Mouse (Mus musculus) telencephalon, adult 2 months (tissue): ENCODE measurements around the gene Smco3.

Experiments used
- DNase-seq: peaks from one replicate; pipeline ENCODE4 v3.0.0-alpha.2; 2011; ENCODE audit warnings: low read depth, low spot score

Gene Smco3

GRCm38 (mm10) chr6:136847267-136847666 lies 12.0 kb upstream of the Smco3 start:
- DNase-seq, result no peak

- DNase-seq, result peak; percentile 44
These were observed 10.6 kb upstream of the Smco3 start for GRCm38 (mm10) chr6:136845706-136846480.

DNA sequence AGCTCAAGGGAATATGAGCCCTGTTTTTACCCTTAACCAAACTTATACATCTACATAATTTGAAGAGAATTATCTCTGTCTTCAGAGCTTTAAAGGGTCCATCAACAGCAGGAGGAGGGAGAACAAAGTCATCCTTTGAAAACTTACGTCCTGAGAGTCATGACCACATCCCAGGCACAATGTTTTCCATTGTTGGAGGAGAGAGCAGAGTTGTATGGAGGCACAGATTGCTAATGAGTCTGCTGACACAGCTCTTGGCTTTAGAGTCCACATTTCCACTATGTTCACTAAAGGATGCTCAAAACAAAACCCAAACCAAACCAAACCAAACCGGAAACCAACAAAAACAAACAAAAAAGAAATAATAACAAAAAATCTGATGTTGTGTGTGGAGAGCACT lies 9.7 kb upstream of the Smco3 start:
- DNase-seq, result peak; percentile 57

DNA sequence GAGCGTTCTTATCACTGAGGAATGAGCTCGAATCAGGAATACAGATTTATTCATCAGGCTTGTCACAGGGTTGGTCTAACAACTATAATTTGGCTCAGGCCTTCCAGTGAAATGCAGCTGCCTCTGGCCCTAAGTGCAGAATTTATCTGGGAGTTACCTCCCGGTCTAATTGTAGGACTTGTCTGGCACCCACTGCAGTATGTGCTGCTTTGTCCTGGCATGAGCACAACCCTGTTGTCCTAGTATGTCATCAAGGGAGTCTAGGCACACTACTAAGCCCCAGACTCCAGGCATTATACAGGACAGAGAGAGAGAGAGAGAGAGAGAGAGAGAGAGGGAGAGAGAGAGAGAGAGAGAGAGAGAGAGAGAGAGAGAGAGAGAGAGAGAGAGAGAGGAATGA lies 2.1 kb upstream of the Smco3 start:
- no peak for DNase-seq

DNA sequence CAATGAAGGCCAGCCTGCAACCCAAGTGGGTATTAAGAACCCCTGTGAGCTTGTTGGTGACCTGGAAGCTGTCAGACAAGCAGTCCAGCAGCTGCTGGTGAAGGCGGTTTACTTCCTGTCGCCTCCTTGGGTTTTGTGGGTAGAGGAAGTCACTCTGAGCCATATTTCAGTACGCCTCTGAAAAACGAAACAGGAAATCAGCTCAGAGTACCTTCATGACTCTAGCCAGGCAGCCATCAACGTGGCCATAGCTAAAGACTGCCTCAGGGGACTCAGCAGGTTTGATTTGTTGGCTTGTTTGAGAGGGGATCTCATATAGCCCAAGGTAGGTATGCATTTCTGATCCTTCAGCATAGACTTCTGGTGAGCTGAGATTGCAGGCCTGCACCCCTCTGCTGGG lies 3.5 kb downstream of the Smco3 start:
- no peak for DNase-seq

DNA sequence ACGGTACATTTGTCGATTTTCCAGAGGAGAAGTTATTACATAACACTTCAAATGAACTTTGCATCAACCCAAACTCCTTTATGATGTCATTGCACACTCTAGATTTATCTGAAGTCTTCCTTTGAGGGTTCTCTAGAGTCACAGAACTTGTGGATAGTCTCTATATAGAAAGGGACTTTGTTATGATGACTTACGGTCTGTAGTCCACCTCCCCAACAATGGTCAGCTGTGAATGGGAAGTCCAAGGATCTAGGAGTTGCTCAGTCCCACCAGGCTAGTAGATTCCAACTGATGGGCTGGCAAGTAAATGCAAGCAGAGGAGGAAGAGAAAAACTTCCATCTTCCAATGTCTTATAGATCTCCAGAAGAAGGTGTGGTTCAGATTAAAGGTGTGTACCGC lies 6.6 kb downstream of the Smco3 start:
- no peak for DNase-seq

DNA sequence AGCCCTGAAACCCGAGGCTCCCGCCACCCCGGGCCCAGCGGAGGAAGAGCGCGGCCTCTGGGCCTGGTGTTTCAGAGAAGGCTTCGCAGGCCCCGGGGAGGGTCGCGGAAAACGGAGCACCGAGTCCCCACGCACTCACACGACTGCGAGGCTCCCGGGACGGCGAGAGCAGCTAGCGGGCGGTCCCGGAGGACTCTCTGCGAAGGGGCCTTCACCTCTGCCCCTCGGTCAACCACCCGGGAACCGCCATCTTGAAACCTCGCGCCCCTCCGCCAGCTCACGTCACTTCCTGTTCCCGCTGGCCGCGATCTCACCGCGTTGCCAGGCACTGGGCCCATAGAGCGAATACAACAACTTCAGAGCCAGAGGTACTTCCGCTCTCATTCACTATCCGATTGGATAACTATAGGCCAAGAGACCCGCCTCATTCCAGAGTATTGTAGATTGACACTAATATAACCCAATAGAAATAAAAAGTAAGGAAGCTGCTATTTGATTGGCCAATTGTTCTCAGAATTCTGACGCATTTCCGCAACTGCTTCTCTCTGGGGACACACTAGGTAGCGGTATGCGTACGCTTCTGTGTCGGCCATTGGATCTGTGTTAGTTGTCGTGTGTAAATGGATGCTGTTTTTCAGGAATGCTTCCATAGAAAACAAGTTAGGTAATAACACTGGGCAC lies 7.2 kb downstream of the Smco3 start, which contains the start of gene Wbp11:
Gene Wbp11, minus strand, starts transcription at position 353 of the 681 bp plus-strand sequence.
- peak; percentile 99 for DNase-seq

DNA sequence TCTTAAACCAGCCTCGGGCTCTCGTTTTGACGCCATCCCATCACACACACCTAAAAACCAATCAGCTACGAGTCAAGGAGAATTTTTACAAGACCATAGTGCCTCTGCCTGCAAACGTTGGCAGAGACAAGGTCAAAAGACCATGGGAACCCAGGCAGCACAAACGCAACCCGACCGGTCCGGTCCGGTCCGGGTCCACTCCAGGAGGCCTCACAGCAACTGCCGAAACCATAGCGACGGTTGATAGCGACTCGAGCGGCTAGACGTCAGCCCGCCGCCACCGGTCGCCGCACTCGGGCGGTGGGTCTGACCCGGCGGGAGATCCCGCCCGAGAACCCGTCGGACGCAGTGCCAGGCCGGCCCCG lies 7.8 kb downstream of the Smco3 start, which contains the start of gene BC049715:
Gene BC049715, plus strand, starts transcription at position 111 of the 365 bp plus-strand sequence.
- DNase-seq, result no peak

GRCm38 (mm10) chr6:136827116-136827515 lies 8.1 kb downstream of the Smco3 start:
- DNase-seq, result no peak

DNA sequence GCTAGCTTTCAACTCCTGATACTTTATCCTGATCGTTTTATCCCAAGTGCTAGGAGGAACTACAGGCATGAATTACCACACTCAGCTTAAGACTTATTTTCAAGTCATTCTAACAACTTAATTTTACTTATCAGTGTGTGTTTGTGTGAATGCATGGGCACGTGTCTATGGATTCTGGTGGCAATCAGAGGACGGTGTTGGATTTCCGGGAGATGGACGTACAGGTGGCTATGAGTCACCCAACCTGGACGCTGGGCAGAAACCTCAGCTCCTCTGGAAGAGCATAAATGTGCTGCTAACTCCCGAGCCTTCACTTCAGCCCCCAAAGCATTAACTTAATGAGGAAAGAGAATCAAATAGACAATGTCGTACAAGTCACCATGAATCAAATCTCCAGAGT lies 10.3 kb downstream of the Smco3 start:
- DNase-seq, result no peak

- DNase-seq, result no peak
These were observed 14.2 kb downstream of the Smco3 start for GRCm38 (mm10) chr6:136821086-136821485.

DNA sequence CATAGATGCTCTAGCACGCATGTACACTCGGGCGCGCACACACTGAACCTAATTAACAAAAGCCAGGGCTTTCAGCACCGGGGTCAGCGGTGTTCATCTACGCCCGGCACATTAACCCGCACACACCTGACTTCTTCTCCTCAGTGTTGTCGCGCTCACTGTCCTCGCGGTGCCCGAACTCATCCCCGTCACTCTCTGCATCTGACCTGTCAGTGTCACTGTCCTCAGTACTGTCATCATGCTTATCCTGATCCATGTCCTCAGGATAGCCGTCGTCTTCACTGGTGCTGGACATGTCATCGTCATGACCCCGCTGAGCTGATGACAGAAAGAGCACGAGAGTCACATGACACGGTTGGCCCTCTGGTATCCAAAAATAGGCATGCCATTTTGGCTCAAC lies 14.9 kb downstream of the Smco3 start:
- DNase-seq, result no peak

GRCm38 (mm10) chr6:136817549-136817948 lies 17.7 kb downstream of the Smco3 start:
- DNase-seq, result peak; percentile 97

DNA sequence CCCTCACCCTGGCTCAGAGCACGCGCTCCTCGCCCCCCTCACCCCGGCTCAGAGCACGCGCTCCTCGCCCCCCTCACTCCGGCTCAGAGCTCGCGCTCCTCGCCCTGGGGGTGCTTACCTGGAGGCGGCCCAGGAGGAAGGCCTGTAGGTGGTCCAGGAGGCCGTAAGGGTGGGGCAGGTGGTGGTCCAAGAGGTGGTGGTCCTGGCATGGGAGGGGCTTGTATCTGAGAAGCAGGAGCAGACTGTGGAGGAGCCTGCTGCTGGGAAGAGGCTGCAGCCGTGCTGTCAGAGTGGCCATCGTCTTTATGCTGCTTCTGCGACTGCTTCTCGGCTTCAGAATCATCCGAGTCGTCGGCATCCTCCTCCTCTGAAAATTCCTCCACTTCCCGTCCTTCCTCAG lies 18.4 kb downstream of the Smco3 start:
- no peak for DNase-seq

- no peak for DNase-seq
These were observed 19.9 kb downstream of the Smco3 start for GRCm38 (mm10) chr6:136815381-136815780.

- DNase-seq, result peak; percentile 68
These were observed 22.1 kb downstream of the Smco3 start for GRCm38 (mm10) chr6:136813117-136813516.

DNA sequence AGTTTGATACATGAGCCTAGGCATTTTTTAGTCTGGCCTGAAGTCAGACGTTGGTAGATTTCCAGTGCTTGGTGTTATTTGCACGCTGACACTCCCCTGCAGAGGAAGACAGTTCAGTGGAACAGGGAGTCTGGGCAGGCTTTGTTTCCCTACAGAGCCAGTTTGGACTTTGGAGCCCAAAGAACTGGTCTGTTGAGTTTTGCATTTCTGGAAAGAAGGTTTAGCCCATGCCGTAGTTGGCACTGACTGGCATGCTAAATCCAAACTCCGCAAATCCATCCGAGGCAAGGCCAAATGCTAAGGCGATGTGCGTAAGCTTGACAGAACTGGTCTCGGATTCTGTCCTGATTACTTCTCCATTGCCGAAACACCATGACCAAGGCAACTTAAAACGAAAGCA lies 24.1 kb downstream of the Smco3 start:
- no peak for DNase-seq

DNA sequence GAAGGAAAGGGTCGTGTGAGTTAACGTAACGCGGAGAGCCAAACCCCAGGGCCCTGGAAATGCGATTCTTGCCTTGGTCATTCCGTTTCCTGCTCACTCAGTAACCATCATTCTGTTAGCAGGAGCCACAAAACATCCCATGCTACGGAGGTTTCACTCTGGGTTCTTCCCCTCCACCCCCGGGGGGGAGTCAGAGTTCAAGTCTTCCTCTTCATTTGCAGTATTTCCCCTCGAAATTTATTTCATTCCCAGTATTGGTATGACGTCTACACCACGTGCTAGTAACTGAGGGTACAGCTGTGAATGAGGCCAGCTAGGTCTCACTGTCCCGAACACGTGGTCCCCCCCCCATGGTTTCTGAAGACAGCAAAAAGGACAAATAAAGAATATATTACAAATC lies 25.6 kb downstream of the Smco3 start:
- DNase-seq, result no peak

GRCm38 (mm10) chr6:136809077-136809476 lies 26.2 kb downstream of the Smco3 start:
- no peak for DNase-seq

GRCm38 (mm10) chr6:136808631-136809046 lies 26.6 kb downstream of the Smco3 start:
- DNase-seq, result no peak

GRCm38 (mm10) chr6:136808014-136808417 lies 27.2 kb downstream of the Smco3 start, which contains the start of gene H2afj:
TSS of gene H2afj (plus strand) at chr6:136808244.
- peak; percentile 95 for DNase-seq

DNA sequence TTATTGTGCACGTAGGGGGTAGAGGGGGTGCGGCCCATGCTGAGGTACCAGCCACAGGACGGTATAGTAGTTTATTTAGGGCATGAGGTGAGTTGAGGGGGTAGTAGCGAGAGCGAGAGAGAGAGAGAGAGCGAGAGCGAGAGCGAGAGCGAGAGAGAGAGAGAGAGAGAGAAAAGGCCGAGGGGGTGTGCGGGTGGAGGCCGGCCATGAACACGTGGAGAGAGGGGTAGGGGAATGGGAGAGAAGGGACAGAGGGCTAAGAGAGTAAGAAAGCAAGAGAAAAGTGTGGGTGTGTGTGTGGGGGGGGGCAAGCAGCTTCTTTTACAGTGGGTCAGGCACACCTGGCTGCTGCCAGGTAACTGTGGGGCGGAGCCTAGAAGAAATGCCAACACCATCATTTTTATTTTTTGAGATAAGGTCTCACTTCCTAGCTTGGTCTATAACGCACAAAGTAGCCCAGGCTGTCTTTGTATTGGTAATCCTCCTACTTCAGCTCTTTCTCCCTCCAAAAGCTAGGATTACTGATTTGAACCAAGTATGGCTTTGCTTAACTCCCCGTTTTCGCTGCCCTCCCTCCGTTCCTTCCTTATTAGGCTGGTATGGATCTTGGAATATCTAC lies 27.7 kb downstream of the Smco3 start:
- DNase-seq, result no peak

DNA sequence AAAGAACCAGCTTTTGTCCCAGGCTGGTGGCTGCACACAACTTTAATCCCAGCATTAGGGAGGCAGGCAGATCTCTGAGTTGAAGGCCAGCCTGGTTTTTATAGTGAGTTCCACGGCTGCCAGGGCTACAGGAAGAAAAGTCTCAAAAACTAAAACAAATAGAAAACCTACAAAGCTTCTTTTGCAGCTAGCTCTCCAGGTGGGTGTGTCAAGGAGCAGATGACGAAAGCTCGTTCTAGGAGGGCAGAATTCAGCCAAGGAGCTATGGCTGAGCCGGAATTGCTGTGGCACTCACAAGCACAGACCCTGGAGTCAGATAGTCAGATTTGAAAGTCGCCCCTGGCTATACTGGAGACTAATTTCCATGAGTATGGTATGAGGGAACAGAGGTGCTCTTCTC lies 28.4 kb downstream of the Smco3 start:
- DNase-seq, result no peak
